Comparison of ENCODE assay signal across 14 mouse cellular contexts in the genomic region with DNA sequence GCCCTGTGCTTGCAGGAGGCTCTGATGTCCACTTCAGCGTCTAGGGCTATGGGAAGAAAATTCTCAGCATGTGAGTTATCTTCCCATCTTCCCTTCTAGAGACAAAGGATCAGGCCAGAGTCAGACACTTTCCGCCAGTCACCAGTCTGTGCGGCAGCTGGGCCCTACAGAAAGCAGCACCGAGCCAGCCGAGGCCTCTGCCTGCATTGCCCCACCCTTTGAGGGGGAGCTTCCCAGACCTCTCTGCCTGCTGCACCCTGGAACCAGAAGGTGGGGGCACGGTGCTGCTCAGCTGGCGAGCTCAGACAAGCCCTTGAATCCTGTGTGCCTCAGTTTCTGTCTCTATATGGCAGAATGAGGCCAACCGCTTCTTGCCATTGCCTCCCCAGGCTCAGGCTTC. TPM values are rescaled to one million over a fixed set of nuclear protein-coding genes. Genes with fewer than 3 reads are reported as not detected.
DNase-seq lines count a peak whose midpoint lies in the region; ATAC-seq and TF ChIP-seq lines count a peak whose summit lies in the region.
"Had no signal": no experiment of that assay in that cellular context is flagged by ENCODE, and none has a peak within 500 bp of the region (broad histone marks: within the 10 kb centered on the region; RNA-seq: fewer than 3 reads in every experiment).

No protein-coding gene starts in this region.

- H3K36me3 ChIP-seq in embryonic facial prominence, embryonic 10.5 days (replicated peaks): no peaks in the 10 kb centered on the region
- no peaks in the 10 kb centered on the region for H3K36me3 ChIP-seq in embryonic facial prominence, embryonic 15.5 days
- no peaks in the 10 kb centered on the region for H3K36me3 ChIP-seq in hindbrain, embryonic 14.5 days (replicated peaks; ENCODE audit: control insufficient read depth, insufficient read depth)

- 69% methylated on average over 8 of the region's 8 CpGs for WGBS in embryonic facial prominence, embryonic 10.5 days
- WGBS in embryonic facial prominence, embryonic 15.5 days: 41% methylated on average over 8 of the region's 8 CpGs
- WGBS in hindbrain, embryonic 14.5 days: 48% methylated on average over 8 of the region's 8 CpGs

- H3K4me1 ChIP-seq in embryonic facial prominence, embryonic 10.5 days: peaks cover 39% of the 10 kb centered on the region
- H3K4me1 ChIP-seq in embryonic facial prominence, embryonic 15.5 days: peaks cover 37% of the 10 kb centered on the region
- peaks cover 14% of the 10 kb centered on the region for H3K4me1 ChIP-seq in hindbrain, embryonic 14.5 days (replicated peaks; ENCODE audit: control insufficient read depth, insufficient read depth, low read length)

- H3K27me3 ChIP-seq in embryonic facial prominence, embryonic 10.5 days (replicated peaks; ENCODE audit: low read depth, poor library complexity, severe bottlenecking): peaks cover 19% of the 10 kb centered on the region
- H3K27me3 ChIP-seq in embryonic facial prominence, embryonic 15.5 days: no peaks in the 10 kb centered on the region
- H3K27me3 ChIP-seq in hindbrain, embryonic 14.5 days (ENCODE audit: control insufficient read depth, insufficient read depth, low read length): no peaks in the 10 kb centered on the region

- no peak for TF ChIP-seq CTCF in layer of hippocampus, adult 2 months (conservative IDR thresholded peaks at IDR 0.05)

- H3K4me3 ChIP-seq in layer of hippocampus, adult 2 months: no peak overlapping the region
- H3K4me3 ChIP-seq in embryonic facial prominence, embryonic 10.5 days: no peak overlapping the region
- H3K4me3 ChIP-seq in embryonic facial prominence, embryonic 15.5 days (replicated peaks): no peak overlapping the region
- H3K4me3 ChIP-seq in hindbrain, embryonic 14.5 days (replicated peaks; ENCODE audit: low read length): no peak overlapping the region

- no peak for ATAC-seq in embryonic facial prominence, embryonic 15.5 days (ENCODE audit: insufficient number of reproducible peaks, low FRiP score, low TSS enrichment, low read depth)
- no peak for ATAC-seq in hindbrain, embryonic 14.5 days (ENCODE audit: low FRiP score)

- H3K9me3 ChIP-seq in embryonic facial prominence, embryonic 10.5 days: no peaks in the 10 kb centered on the region
- no peaks in the 10 kb centered on the region for H3K9me3 ChIP-seq in embryonic facial prominence, embryonic 15.5 days (replicated peaks)
- H3K9me3 ChIP-seq in hindbrain, embryonic 14.5 days (ENCODE audit: control insufficient read depth, low read length): no peaks in the 10 kb centered on the region

- no peak for DNase-seq in layer of hippocampus, adult 2 months (ENCODE audit: low spot score in 2 of 2)
- DNase-seq in layer of hippocampus, adult 8-10 months (ENCODE audit: low spot score in 2 of 2): no peak
- DNase-seq in embryonic facial prominence, embryonic 10.5 days (ENCODE audit: low spot score): no peak
- DNase-seq in hindbrain, embryonic 14.5 days (ENCODE audit: low spot score): no peak
- no peak for DNase-seq in right cerebral cortex, adult 2 months (ENCODE audit: low spot score in 2 of 2)
- DNase-seq in lung, postnatal 36 days: no peak
- no peak for DNase-seq in kidney, postnatal 14 days
- DNase-seq: gastrocnemius, postnatal 10 days; heart, postnatal 36 days; kidney, adult 11 months; lung, adult 18-20 months; right cerebral cortex, postnatal 25 days; thymus, postnatal 36 days had no signal

- H3K4me2 ChIP-seq in embryonic facial prominence, embryonic 15.5 days (replicated peaks): no peak overlapping the region
- no peak overlapping the region for H3K4me2 ChIP-seq in hindbrain, embryonic 14.5 days (replicated peaks)

- peak overlapping the region; percentile 89 for H3K27ac ChIP-seq in layer of hippocampus, adult 2 months
- H3K27ac ChIP-seq in embryonic facial prominence, embryonic 10.5 days (replicated peaks): peak overlapping the region; percentile 40
- H3K27ac ChIP-seq in embryonic facial prominence, embryonic 15.5 days (replicated peaks): peak overlapping the region; percentile 29; the same call in 1 of the 2 replicates
- peak overlapping the region; percentile 44 for H3K27ac ChIP-seq in hindbrain, embryonic 14.5 days

- no peak overlapping the region for H3K9ac ChIP-seq in embryonic facial prominence, embryonic 15.5 days
- H3K9ac ChIP-seq in hindbrain, embryonic 14.5 days: 0 out of 2 replicates have a peak overlapping the region, but pooled peaks have one; percentile 12

RNA-seq across cellular contexts. Expression of gene Selenon, which starts 29.4 kb away (rescaled TPM):
- 10 to 100 TPM; 17.3 to 19.7 TPM for total RNA-seq in layer of hippocampus, adult 2 months (2021)
- total RNA-seq in layer of hippocampus, adult 8-10 months (2022): 10 to 100 TPM; 18.4 to 22.8 (median 21.2) TPM
- 9.5 and 9.7 TPM in 2 replicates for polyA plus RNA-seq in embryonic facial prominence, embryonic 10.5 days (2016; fragmentation: Nextera tagmentation; extraction: Ambion mirVana)
- polyA plus RNA-seq in embryonic facial prominence, embryonic 15.5 days (2015; fragmentation: Nextera tagmentation; extraction: Ambion mirVana): 19.8 and 29.8 TPM in 2 replicates
- polyA plus RNA-seq in hindbrain, embryonic 14.5 days (2014; fragmentation: Nextera tagmentation; extraction: Ambion mirVana): 10.9 and 12.8 TPM in 2 replicates

RNA-seq across cellular contexts. Expression of gene Mtfr1l, which starts 46.2 kb away (rescaled TPM):
- 10 to 100 TPM; 69.3 to 72.5 TPM for total RNA-seq in layer of hippocampus, adult 2 months (2021)
- 10 to 100 TPM; 65.9 to 74.2 (median 67.9) TPM for total RNA-seq in layer of hippocampus, adult 8-10 months (2022)
- 107 and 114 TPM in 2 replicates for polyA plus RNA-seq in embryonic facial prominence, embryonic 10.5 days (2016; fragmentation: Nextera tagmentation; extraction: Ambion mirVana)
- polyA plus RNA-seq in embryonic facial prominence, embryonic 15.5 days (2015; fragmentation: Nextera tagmentation; extraction: Ambion mirVana): 111 and 116 TPM in 2 replicates
- 184 and 202 TPM in 2 replicates for polyA plus RNA-seq in hindbrain, embryonic 14.5 days (2014; fragmentation: Nextera tagmentation; extraction: Ambion mirVana)

Comparison
In these comparisons a context has a peak if more than half of its experiments do, and no peak if none do; other contexts are left out.
1. H3K27ac ChIP-seq: peak in every context shown above with its lines; median percentile 89 in layer of hippocampus, adult 2 months; 44 in hindbrain, embryonic 14.5 days; 40 in embryonic facial prominence, embryonic 10.5 days; 29 in embryonic facial prominence, embryonic 15.5 days.